Mouse (Mus musculus): Measurements from ENCODE around the gene Rbm41. TPM values are rescaled to one million over a fixed set of nuclear protein-coding genes. Genes with fewer than 3 reads are reported as not detected.

Rbm41 gene
- polyA plus RNA-seq (2012; rRNA removed; ENCODE audit: low replicate concordance): 0.31 and 0.45 TPM in 2 replicates

GRCm38 (mm10) chrX:139997740-139998690, at the start of gene Rbm41:
Rbm41 (minus strand) TSS chrX:139998595.

GRCm38 (mm10) chrX:139870938-139871791, 127.2 kb downstream of the Rbm41 start, which contains the start of gene Morc4:
Morc4 (minus strand) TSS chrX:139871677.

Other genes with a start within 250 kb of the Rbm41 start
- gene Ripply1, start 216.2 kb downstream of the Rbm41 start, polyA plus RNA-seq (2012; rRNA removed; ENCODE audit: low replicate concordance): not detected in 2 replicates
- 0.19 and 0.31 TPM in 2 replicates for gene Cldn2, start 197.8 kb downstream of the Rbm41 start, polyA plus RNA-seq (2012; rRNA removed; ENCODE audit: low replicate concordance)
- gene Morc4, start 126.9 kb downstream of the Rbm41 start, polyA plus RNA-seq (2012; rRNA removed; ENCODE audit: low replicate concordance): 5.6 and 11.6 TPM in 2 replicates
- gene Nup62cl, start 64.1 kb upstream of the Rbm41 start, polyA plus RNA-seq (2012; rRNA removed; ENCODE audit: low replicate concordance): 0.17 and 2.5 TPM in 2 replicates
- not detected in 2 replicates for gene Pih1h3b, start 64.3 kb upstream of the Rbm41 start, polyA plus RNA-seq (2012; rRNA removed; ENCODE audit: low replicate concordance)